7 mouse cellular contexts compared by ENCODE assay signal in the genomic region with DNA sequence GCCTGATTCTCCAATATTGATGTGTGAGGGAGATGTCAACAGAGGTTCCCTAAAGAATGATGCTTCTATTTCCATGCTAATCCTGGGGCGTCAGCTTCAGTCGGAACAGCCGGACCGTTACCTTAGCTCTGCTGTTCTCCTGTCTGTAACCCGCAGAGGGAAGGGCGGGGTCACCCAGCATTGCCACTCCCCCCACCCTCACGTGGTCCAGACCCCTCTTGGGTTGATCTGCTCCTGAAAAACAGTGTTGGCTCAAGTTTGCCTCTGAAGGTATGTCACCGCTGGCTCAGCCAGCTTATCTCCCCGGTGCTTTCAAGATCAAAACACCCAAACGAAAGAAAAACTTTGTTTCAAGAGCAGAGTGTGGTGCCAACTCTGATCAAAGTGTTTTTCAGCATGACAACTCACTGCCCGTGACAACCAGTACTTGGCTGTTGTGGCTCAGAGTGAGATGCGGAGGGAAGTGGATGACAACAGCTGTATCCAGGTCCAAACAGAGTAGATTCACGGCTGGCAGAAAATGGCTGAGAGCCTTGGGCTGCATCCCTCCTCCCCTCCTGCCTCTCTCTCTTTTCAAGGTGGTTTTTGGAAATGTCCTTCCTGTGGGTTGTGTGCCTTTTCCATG.
A peak's percentile ranks its signal among the peaks of the same experiment; 100 is the strongest.
DNase-seq lines count a peak whose midpoint lies in the region; ATAC-seq lines count a peak whose summit lies in the region.

No protein-coding gene starts in this region.

- no peak for DNase-seq in neural tube, embryonic 11.5 days (ENCODE audit: low spot score)
- no peak for DNase-seq in neural tube, embryonic 10.5 days (ENCODE audit: extremely low spot score, low spot score)
- peak; percentile 85 for DNase-seq in thymus, postnatal 4 days
- DNase-seq in left cerebral cortex, adult 18-20 months (ENCODE audit: low spot score in 2 of 2) = no peak

- H3K9ac ChIP-seq in neural tube, embryonic 11.5 days (ENCODE audit: low read length) = no peak overlapping the region
- no peak overlapping the region for H3K9ac ChIP-seq in forebrain, embryonic 13.5 days
- H3K9ac ChIP-seq in limb, embryonic 13.5 days = no peak overlapping the region
- no peak overlapping the region for H3K9ac ChIP-seq in midbrain, embryonic 15.5 days

- WGBS in neural tube, embryonic 11.5 days = 11% methylated on average over 13 of the region's 13 CpGs
- WGBS in forebrain, embryonic 13.5 days = 9% methylated on average over 13 of the region's 13 CpGs
- WGBS in limb, embryonic 13.5 days = 12% methylated on average over 13 of the region's 13 CpGs
- WGBS in midbrain, embryonic 15.5 days = 14% methylated on average over 13 of the region's 13 CpGs

- ATAC-seq in neural tube, embryonic 11.5 days (ENCODE audit: insufficient read depth, low FRiP score, low TSS enrichment) = no peak
- ATAC-seq in forebrain, embryonic 13.5 days = no peak
- ATAC-seq in limb, embryonic 13.5 days (ENCODE audit: low FRiP score, low read depth) = peak; percentile 28; the same call in 1 of the 2 replicates
- no peak for ATAC-seq in midbrain, embryonic 15.5 days (replicated peaks)

- no peaks in the 10 kb centered on the region for H3K9me3 ChIP-seq in neural tube, embryonic 11.5 days (ENCODE audit: control insufficient read depth, low read length)
- no peaks in the 10 kb centered on the region for H3K9me3 ChIP-seq in forebrain, embryonic 13.5 days (replicated peaks)
- no peaks in the 10 kb centered on the region for H3K9me3 ChIP-seq in limb, embryonic 13.5 days
- no peaks in the 10 kb centered on the region for H3K9me3 ChIP-seq in midbrain, embryonic 15.5 days

- peaks cover 23% of the 10 kb centered on the region for H3K27me3 ChIP-seq in neural tube, embryonic 11.5 days (ENCODE audit: control insufficient read depth, insufficient read depth, low read length)
- H3K27me3 ChIP-seq in forebrain, embryonic 13.5 days = peaks cover 56% of the 10 kb centered on the region
- peaks cover 35% of the 10 kb centered on the region for H3K27me3 ChIP-seq in limb, embryonic 13.5 days
- no peaks in the 10 kb centered on the region for H3K27me3 ChIP-seq in midbrain, embryonic 15.5 days (replicated peaks)

- peaks cover 21% of the 10 kb centered on the region; the same call in 1 of the 2 replicates for H3K4me1 ChIP-seq in neural tube, embryonic 11.5 days (ENCODE audit: control insufficient read depth, insufficient read depth, low read length)
- peaks cover 46% of the 10 kb centered on the region for H3K4me1 ChIP-seq in forebrain, embryonic 13.5 days
- peaks cover 41% of the 10 kb centered on the region for H3K4me1 ChIP-seq in limb, embryonic 13.5 days
- peaks cover 52% of the 10 kb centered on the region for H3K4me1 ChIP-seq in midbrain, embryonic 15.5 days

- no peaks in the 10 kb centered on the region for H3K36me3 ChIP-seq in neural tube, embryonic 11.5 days (ENCODE audit: control insufficient read depth, insufficient read depth, low read length)
- no peaks in the 10 kb centered on the region for H3K36me3 ChIP-seq in forebrain, embryonic 13.5 days (ENCODE audit: poor library complexity, severe bottlenecking)
- H3K36me3 ChIP-seq in limb, embryonic 13.5 days = no peaks in the 10 kb centered on the region
- H3K36me3 ChIP-seq in midbrain, embryonic 15.5 days (replicated peaks) = no peaks in the 10 kb centered on the region

- no peak overlapping the region for H3K4me3 ChIP-seq in neural tube, embryonic 11.5 days (ENCODE audit: low read depth, low read length)
- peak overlapping the region; percentile 9; the same call in 1 of the 2 replicates for H3K4me3 ChIP-seq in forebrain, embryonic 13.5 days
- H3K4me3 ChIP-seq in limb, embryonic 13.5 days = peak overlapping the region; percentile 19
- H3K4me3 ChIP-seq in midbrain, embryonic 15.5 days = no peak overlapping the region

- peak overlapping the region; percentile 19; the same call in 1 of the 2 replicates for H3K4me2 ChIP-seq in neural tube, embryonic 11.5 days (ENCODE audit: low read depth)
- H3K4me2 ChIP-seq in forebrain, embryonic 13.5 days = peak overlapping the region; percentile 48
- H3K4me2 ChIP-seq in limb, embryonic 13.5 days (replicated peaks) = peak overlapping the region; percentile 52
- H3K4me2 ChIP-seq in midbrain, embryonic 15.5 days = peak overlapping the region; percentile 43

- no peak overlapping the region for H3K27ac ChIP-seq in neural tube, embryonic 11.5 days (ENCODE audit: low read depth, low read length)
- no peak overlapping the region for H3K27ac ChIP-seq in forebrain, embryonic 13.5 days
- H3K27ac ChIP-seq in limb, embryonic 13.5 days = no peak overlapping the region
- H3K27ac ChIP-seq in midbrain, embryonic 15.5 days = no peak overlapping the region

Comparison
In these comparisons a context has a peak if more than half of its experiments do, and no peak if none do; other contexts are left out.
1. H3K4me3 ChIP-seq: peak in forebrain, embryonic 13.5 days (single experiment) and limb, embryonic 13.5 days (single experiment); none in neural tube, embryonic 11.5 days (single experiment) and midbrain, embryonic 15.5 days (single experiment).
2. Peak in every context shown above with its lines, with median percentiles within 50 percentile points of each other: H3K4me2 ChIP-seq.